Mouse (Mus musculus): ENCODE data around the gene Akna.
A peak's percentile ranks its signal among the peaks of the same experiment; 100 is the strongest.

The Akna gene

GRCm38 (mm10) chr4:63403040-63403959 is at the start of gene Akna:
Gene Akna, minus strand, starts transcription at chr4:63403354.
- peak; percentile 75 to 86 for DNase-seq (ENCODE audit: low spot score in 2 of 2)

GRCm38 (mm10) chr4:63452555-63452954 is 49.4 kb upstream of the Akna start:
- DNase-seq (ENCODE audit: low spot score in 2 of 2): no peak

- no peak for DNase-seq (ENCODE audit: low spot score in 2 of 2)
Measured at GRCm38 (mm10) chr4:63450551-63450950, 47.4 kb upstream of the Akna start.

- DNase-seq (ENCODE audit: low spot score in 2 of 2): no peak
Measured at GRCm38 (mm10) chr4:63444362-63445066, 41.4 kb upstream of the Akna start.

GRCm38 (mm10) chr4:63443101-63443500 is 39.9 kb upstream of the Akna start:
- DNase-seq (ENCODE audit: low spot score in 2 of 2): no peak

GRCm38 (mm10) chr4:63441616-63442015 is 38.5 kb upstream of the Akna start:
- DNase-seq (ENCODE audit: low spot score in 2 of 2): no peak

- DNase-seq (ENCODE audit: low spot score in 2 of 2): no peak
Measured at GRCm38 (mm10) chr4:63440262-63440661, 37.1 kb upstream of the Akna start.

GRCm38 (mm10) chr4:63437968-63438367 is 34.8 kb upstream of the Akna start:
- no peak for DNase-seq (ENCODE audit: low spot score in 2 of 2)

- no peak for DNase-seq (ENCODE audit: low spot score in 2 of 2)
Measured at GRCm38 (mm10) chr4:63437119-63437815, 34.1 kb upstream of the Akna start.

- DNase-seq (ENCODE audit: low spot score in 2 of 2): no peak
Measured at GRCm38 (mm10) chr4:63435402-63435801, 32.2 kb upstream of the Akna start.

GRCm38 (mm10) chr4:63431098-63431497 is 27.9 kb upstream of the Akna start:
- DNase-seq (ENCODE audit: low spot score in 2 of 2): no peak

- DNase-seq (ENCODE audit: low spot score in 2 of 2): no peak
Measured at GRCm38 (mm10) chr4:63430357-63430756, 27.2 kb upstream of the Akna start.

GRCm38 (mm10) chr4:63426308-63426707 is 23.2 kb upstream of the Akna start:
- DNase-seq (ENCODE audit: low spot score in 2 of 2): no peak

- no peak for DNase-seq (ENCODE audit: low spot score in 2 of 2)
Measured at GRCm38 (mm10) chr4:63423811-63424210, 20.7 kb upstream of the Akna start.

- no peak for DNase-seq (ENCODE audit: low spot score in 2 of 2)
Measured at GRCm38 (mm10) chr4:63423231-63423630, 20.1 kb upstream of the Akna start.

- DNase-seq (ENCODE audit: low spot score in 2 of 2): no peak
Measured at GRCm38 (mm10) chr4:63420143-63420920, 17.2 kb upstream of the Akna start.

GRCm38 (mm10) chr4:63418270-63418669 is 15.1 kb upstream of the Akna start:
- no peak for DNase-seq (ENCODE audit: low spot score in 2 of 2)

GRCm38 (mm10) chr4:63417318-63417957 is 14.3 kb upstream of the Akna start:
- peak; percentile 73 to 89 for DNase-seq (ENCODE audit: low spot score in 2 of 2)

GRCm38 (mm10) chr4:63414951-63415350 is 11.8 kb upstream of the Akna start:
- DNase-seq (ENCODE audit: low spot score in 2 of 2): no peak

- DNase-seq (ENCODE audit: low spot score in 2 of 2): no peak
Measured at GRCm38 (mm10) chr4:63411222-63411621, 8.1 kb upstream of the Akna start.

- peak; percentile 94 to 96 for DNase-seq (ENCODE audit: low spot score in 2 of 2)
Measured at GRCm38 (mm10) chr4:63410583-63410934, 7.4 kb upstream of the Akna start.

All from spleen, postnatal 4 days (tissue).